ENCODE assay signal across 28 mouse cellular contexts in the genomic region with DNA sequence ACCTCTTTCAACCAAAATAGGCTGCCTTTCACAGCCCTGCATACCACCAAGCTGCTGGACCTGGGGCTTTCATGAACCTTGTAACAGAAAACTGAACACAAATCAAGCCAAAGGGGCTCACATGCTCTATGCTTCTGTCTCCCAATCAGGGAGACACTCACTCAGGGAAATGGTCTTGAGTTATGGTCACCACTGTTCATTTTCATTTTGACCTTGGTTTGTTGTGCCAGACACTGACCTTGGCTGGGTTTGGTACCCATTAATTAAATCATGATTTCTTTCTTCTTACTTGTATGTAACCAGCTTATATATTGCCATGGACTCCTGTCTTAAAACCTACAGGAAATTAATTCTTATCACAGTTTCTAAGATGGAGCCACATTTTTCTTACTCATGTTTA.
"Had no signal": no experiment of that assay in that cellular context is flagged by ENCODE, and none has a peak within 500 bp of the region (broad histone marks: within the 10 kb centered on the region; RNA-seq: fewer than 3 reads in every experiment).

No protein-coding gene starts in this region.

- H3K4me1 ChIP-seq: heart, embryonic 15.5 days; hindbrain, embryonic 13.5 days; hindbrain, embryonic 15.5 days; limb, embryonic 10.5 days; liver, embryonic 13.5 days; liver, embryonic 15.5 days had no signal

- H3K9me3 ChIP-seq: heart, embryonic 13.5 days; heart, embryonic 15.5 days; hindbrain, embryonic 13.5 days; hindbrain, embryonic 15.5 days; kidney, embryonic 15.5 days; limb, embryonic 10.5 days; limb, embryonic 12.5 days; liver, embryonic 13.5 days; liver, embryonic 15.5 days had no signal

- DNase-seq: gastrocnemius, adult 2 months; gastrocnemius, postnatal 14 days; gastrocnemius, postnatal 36 days; heart, adult 11 months; heart, adult 2 months; heart, postnatal 14 days; heart, postnatal 36 days; kidney, adult 11 months; kidney, adult 2 months; kidney, adult 9 months; kidney, postnatal 14 days; kidney, postnatal 36 days; liver; liver, embryonic 13.5 days; liver, postnatal 0 days had no signal

- H3K27me3 ChIP-seq: heart, embryonic 13.5 days; heart, embryonic 15.5 days; hindbrain, embryonic 13.5 days; hindbrain, embryonic 15.5 days; kidney, embryonic 15.5 days; limb, embryonic 12.5 days; liver, embryonic 13.5 days; liver, embryonic 15.5 days had no signal

- ATAC-seq: hindbrain, postnatal 0 days; intestine, embryonic 16.5 days; liver, postnatal 0 days had no signal

- H3K36me3 ChIP-seq: heart, embryonic 13.5 days; heart, embryonic 15.5 days; hindbrain, embryonic 13.5 days; hindbrain, embryonic 15.5 days; kidney, embryonic 15.5 days; limb, embryonic 10.5 days; limb, embryonic 12.5 days; liver, embryonic 13.5 days; liver, embryonic 15.5 days had no signal

- H3K4me2 ChIP-seq: heart, embryonic 11.5 days; heart, embryonic 13.5 days; heart, embryonic 15.5 days; hindbrain, embryonic 13.5 days; hindbrain, embryonic 15.5 days; kidney, embryonic 15.5 days; limb, embryonic 12.5 days; liver, embryonic 11.5 days; liver, embryonic 13.5 days; liver, embryonic 15.5 days had no signal

- H3K9ac ChIP-seq: heart, embryonic 13.5 days; heart, embryonic 15.5 days; hindbrain, embryonic 13.5 days; hindbrain, embryonic 15.5 days; kidney, embryonic 15.5 days; limb, embryonic 12.5 days; liver, embryonic 13.5 days; liver, embryonic 15.5 days; liver, postnatal 0 days had no signal

- H3K4me3 ChIP-seq: gastrocnemius, adult 2 months; heart, adult 2 months; heart, embryonic 13.5 days; heart, embryonic 15.5 days; hindbrain, embryonic 13.5 days; hindbrain, embryonic 15.5 days; kidney, embryonic 15.5 days; layer of hippocampus, adult 2 months; limb, embryonic 10.5 days; limb, embryonic 12.5 days; liver, embryonic 13.5 days; liver, embryonic 15.5 days had no signal

- H3K27ac ChIP-seq: gastrocnemius, adult 2 months; heart, adult 2 months; heart, embryonic 13.5 days; heart, embryonic 15.5 days; hindbrain, embryonic 13.5 days; hindbrain, embryonic 15.5 days; hindbrain, postnatal 0 days; kidney, embryonic 15.5 days; limb, embryonic 10.5 days; limb, embryonic 12.5 days; liver, embryonic 13.5 days; liver, embryonic 15.5 days had no signal
